Mouse (Mus musculus): Measurements from ENCODE around the gene Rab3gap2.

Gene Rab3gap2

GRCm38 (mm10) chr1:185331983-185332430, 128.1 kb downstream of the Rab3gap2 start, which contains the start of gene Bpnt1:
TSS of gene Bpnt1 (plus strand) at chr1:185332149.
- peak; percentile 91 for DNase-seq (ENCODE audit: low read depth)

- DNase-seq (ENCODE audit: low read depth) = no peak
These were observed 129.7 kb downstream of the Rab3gap2 start for GRCm38 (mm10) chr1:185333651-185334050.

GRCm38 (mm10) chr1:185334136-185334535, 130.2 kb downstream of the Rab3gap2 start:
- no peak for DNase-seq (ENCODE audit: low read depth)

- no peak for DNase-seq (ENCODE audit: low read depth)
These were observed 131.4 kb downstream of the Rab3gap2 start for GRCm38 (mm10) chr1:185335231-185335765.

Measured in naive thymus-derived CD4-positive, alpha-beta T cell, adult 2 months (primary cell).